Mouse (Mus musculus): ENCODE results near the gene Usp29. TPM values are rescaled to one million over a fixed set of nuclear protein-coding genes. Genes with fewer than 3 reads are reported as not detected.

Gene Usp29
- polyA plus RNA-seq, 1 experiment from 2014 or later: 35.8 TPM

GRCm38 (mm10) chr7:6850321-6850720 is 119.9 kb downstream of the Usp29 start:
- no peak overlapping the region for H3K4me3 ChIP-seq (ENCODE audit: low read depth, low read length)
- H3K9me3 ChIP-seq (replicated peaks; ENCODE audit: control insufficient read depth, low read length, poor library complexity, severe bottlenecking): no peaks in the 10 kb centered on the region
- H3K9ac ChIP-seq (ENCODE audit: low read depth, low read length): no peak overlapping the region
- 91% methylated on average over 3 of the region's 3 CpGs for WGBS
- no peaks in the 10 kb centered on the region for H3K36me3 ChIP-seq (ENCODE audit: control insufficient read depth, insufficient read depth, low read length)
- no peaks in the 10 kb centered on the region for H3K27me3 ChIP-seq (ENCODE audit: control insufficient read depth, insufficient read depth, low read depth, low read length)
- H3K4me2 ChIP-seq (ENCODE audit: low read length): no peak overlapping the region
- H3K27ac ChIP-seq (ENCODE audit: low read length): no peak overlapping the region
- H3K4me1 ChIP-seq (ENCODE audit: control insufficient read depth, insufficient read depth, low read length): peaks cover 17% of the 10 kb centered on the region
- no peak for ATAC-seq

GRCm38 (mm10) chr7:6851256-6851655 is 120.9 kb downstream of the Usp29 start:
- Histone ChIP-seq H3K9ac (ENCODE audit: low read depth, low read length) (no peak overlapping the region), H3K4me2 (ENCODE audit: low read length) (peak overlapping the region; percentile 7; the same call in 1 of the 2 replicates), H3K4me1 (ENCODE audit: control insufficient read depth, insufficient read depth, low read length) (peaks cover 17% of the 10 kb centered on the region), H3K36me3 (ENCODE audit: control insufficient read depth, insufficient read depth, low read length) (no peaks in the 10 kb centered on the region), H3K27me3 (ENCODE audit: control insufficient read depth, insufficient read depth, low read depth, low read length) (no peaks in the 10 kb centered on the region), H3K9me3 (replicated peaks; ENCODE audit: control insufficient read depth, low read length, poor library complexity, severe bottlenecking) (no peaks in the 10 kb centered on the region), H3K27ac (ENCODE audit: low read length) (peak overlapping the region; percentile 80), H3K4me3 (ENCODE audit: low read depth, low read length) (no peak overlapping the region)
- peak; percentile 34; the same call in 1 of the 2 replicates for ATAC-seq
- 68% methylated on average over 6 of the region's 6 CpGs for WGBS

GRCm38 (mm10) chr7:6851717-6852503 is 121.5 kb downstream of the Usp29 start:
- Histone ChIP-seq H3K27me3 (ENCODE audit: control insufficient read depth, insufficient read depth, low read depth, low read length) (no peaks in the 10 kb centered on the region), H3K4me1 (ENCODE audit: control insufficient read depth, insufficient read depth, low read length) (peaks cover 17% of the 10 kb centered on the region), H3K4me2 (ENCODE audit: low read length) (peak overlapping the region; percentile 7; the same call in 1 of the 2 replicates), H3K4me3 (ENCODE audit: low read depth, low read length) (no peak overlapping the region), H3K9ac (ENCODE audit: low read depth, low read length) (no peak overlapping the region), H3K36me3 (ENCODE audit: control insufficient read depth, insufficient read depth, low read length) (no peaks in the 10 kb centered on the region), H3K27ac (ENCODE audit: low read length) (peak overlapping the region; percentile 80), H3K9me3 (replicated peaks; ENCODE audit: control insufficient read depth, low read length, poor library complexity, severe bottlenecking) (no peaks in the 10 kb centered on the region)
- ATAC-seq: peak; percentile 95
- WGBS: 27% methylated on average over 5 of the region's 5 CpGs

GRCm38 (mm10) chr7:6855613-6856405 is 125.4 kb downstream of the Usp29 start:
- Histone ChIP-seq H3K4me3 (ENCODE audit: low read depth, low read length) (no peak overlapping the region), H3K4me2 (ENCODE audit: low read length) (no peak overlapping the region), H3K9me3 (replicated peaks; ENCODE audit: control insufficient read depth, low read length, poor library complexity, severe bottlenecking) (no peaks in the 10 kb centered on the region), H3K4me1 (ENCODE audit: control insufficient read depth, insufficient read depth, low read length) (peaks cover 25% of the 10 kb centered on the region), H3K27me3 (ENCODE audit: control insufficient read depth, insufficient read depth, low read depth, low read length) (no peaks in the 10 kb centered on the region), H3K36me3 (ENCODE audit: control insufficient read depth, insufficient read depth, low read length) (no peaks in the 10 kb centered on the region), H3K9ac (ENCODE audit: low read depth, low read length) (no peak overlapping the region), H3K27ac (ENCODE audit: low read length) (no peak overlapping the region)
- ATAC-seq: no peak
- 87% methylated on average over 10 of the region's 10 CpGs for WGBS

DNA sequence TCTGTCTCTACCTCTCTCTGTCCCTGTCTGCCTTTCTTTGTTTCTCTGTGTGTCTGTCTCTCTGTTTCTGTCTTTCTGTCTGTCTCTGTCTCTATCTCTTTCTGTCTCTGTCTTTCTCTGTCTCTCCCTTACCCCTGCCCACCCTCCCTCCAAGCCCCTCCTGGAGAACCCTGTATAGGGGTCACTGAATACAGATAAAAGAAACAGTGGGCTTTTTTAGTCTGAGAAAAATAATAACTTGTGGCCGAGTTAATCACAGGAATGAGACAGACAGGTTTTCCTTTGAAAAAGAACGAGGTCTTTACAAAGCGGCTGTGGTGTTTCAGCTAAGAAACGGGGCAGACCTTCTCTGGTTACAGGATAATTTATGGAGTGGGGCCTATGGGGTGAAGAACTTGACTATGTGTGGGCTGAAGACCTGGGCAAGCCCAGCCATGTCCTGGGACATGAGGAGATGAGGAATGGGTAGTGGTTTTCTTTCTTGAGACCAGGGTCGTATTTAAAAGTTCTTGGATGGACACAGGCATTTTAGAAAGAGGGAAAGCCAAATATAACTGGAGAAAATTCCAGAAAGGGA is 128.4 kb downstream of the Usp29 start:
- Histone ChIP-seq H3K27me3 (ENCODE audit: control insufficient read depth, insufficient read depth, low read depth, low read length) (no peaks in the 10 kb centered on the region), H3K36me3 (ENCODE audit: control insufficient read depth, insufficient read depth, low read length) (no peaks in the 10 kb centered on the region), H3K27ac (ENCODE audit: low read length) (peak overlapping the region; percentile 48; the same call in 1 of the 2 replicates), H3K9me3 (replicated peaks; ENCODE audit: control insufficient read depth, low read length, poor library complexity, severe bottlenecking) (no peaks in the 10 kb centered on the region), H3K4me3 (ENCODE audit: low read depth, low read length) (no peak overlapping the region), H3K9ac (ENCODE audit: low read depth, low read length) (no peak overlapping the region), H3K4me2 (ENCODE audit: low read length) (no peak overlapping the region), H3K4me1 (ENCODE audit: control insufficient read depth, insufficient read depth, low read length) (peaks cover 16% of the 10 kb centered on the region)
- WGBS: 25% methylated on average over 5 of the region's 5 CpGs
- ATAC-seq: no peak

DNA sequence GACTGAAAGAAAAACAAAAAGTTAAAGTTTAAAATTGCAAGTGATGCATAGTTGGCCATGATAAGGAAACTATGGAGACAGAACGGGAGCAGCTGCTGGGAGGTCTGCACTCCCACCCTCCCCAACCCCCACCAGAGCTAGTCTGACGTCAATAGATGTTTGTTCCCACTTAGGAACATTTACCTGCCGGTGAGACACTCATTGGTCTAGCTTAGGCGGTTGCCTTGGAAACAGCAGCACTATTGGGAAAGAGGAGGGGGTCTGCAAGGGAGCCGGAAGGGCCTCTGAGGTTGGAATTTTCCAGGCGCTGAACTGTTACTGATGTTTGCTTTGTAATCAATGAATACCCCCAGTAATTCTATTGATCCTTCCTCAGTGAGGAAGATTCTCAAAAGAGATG is 130.3 kb downstream of the Usp29 start:
- H3K27ac ChIP-seq (ENCODE audit: low read length): peak overlapping the region; percentile 80
- peak; percentile 92 for ATAC-seq
- 5% methylated on average over 6 of the region's 6 CpGs for WGBS

DNA sequence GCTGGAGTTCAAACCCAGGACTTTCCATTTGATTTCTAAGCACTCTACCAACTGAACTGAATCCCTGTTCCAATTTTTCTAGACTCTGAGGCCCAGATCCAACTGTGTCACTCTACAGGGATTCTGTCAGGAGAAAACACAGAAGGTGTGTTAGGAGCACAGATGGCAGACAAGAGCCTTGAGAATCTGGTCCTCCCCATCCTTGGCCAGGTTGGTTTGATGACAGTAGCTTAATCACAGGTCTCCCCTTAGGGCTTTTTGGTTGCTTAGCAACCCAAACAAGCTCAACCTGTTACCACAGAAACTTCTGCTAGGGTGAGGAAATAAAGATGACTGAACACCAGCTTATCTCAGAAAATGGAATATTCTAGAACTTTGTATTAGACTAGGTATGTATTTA is 136.0 kb downstream of the Usp29 start:
- no peaks in the 10 kb centered on the region for H3K36me3 ChIP-seq (ENCODE audit: control insufficient read depth, insufficient read depth, low read length)
- H3K4me1 ChIP-seq (ENCODE audit: control insufficient read depth, insufficient read depth, low read length): peaks cover 19% of the 10 kb centered on the region
- H3K27ac ChIP-seq (ENCODE audit: low read length): peak overlapping the region; percentile 24; the same call in 1 of the 2 replicates
- ATAC-seq: no peak
- H3K9me3 ChIP-seq (replicated peaks; ENCODE audit: control insufficient read depth, low read length, poor library complexity, severe bottlenecking): no peaks in the 10 kb centered on the region
- no peaks in the 10 kb centered on the region for H3K27me3 ChIP-seq (ENCODE audit: control insufficient read depth, insufficient read depth, low read depth, low read length)
- no peak overlapping the region for H3K4me3 ChIP-seq (ENCODE audit: low read depth, low read length)
- H3K9ac ChIP-seq (ENCODE audit: low read depth, low read length): no peak overlapping the region
- no peak overlapping the region for H3K4me2 ChIP-seq (ENCODE audit: low read length)

More for the DNA sequence above, 130.3 kb downstream of the Usp29 start:
- Histone ChIP-seq H3K4me3 (ENCODE audit: low read depth, low read length) (no peak overlapping the region), H3K36me3 (ENCODE audit: control insufficient read depth, insufficient read depth, low read length) (no peaks in the 10 kb centered on the region), H3K9ac (ENCODE audit: low read depth, low read length) (no peak overlapping the region), H3K4me2 (ENCODE audit: low read length) (peak overlapping the region; percentile 2; the same call in 1 of the 2 replicates), H3K27me3 (ENCODE audit: control insufficient read depth, insufficient read depth, low read depth, low read length) (no peaks in the 10 kb centered on the region), H3K9me3 (replicated peaks; ENCODE audit: control insufficient read depth, low read length, poor library complexity, severe bottlenecking) (no peaks in the 10 kb centered on the region), H3K4me1 (ENCODE audit: control insufficient read depth, insufficient read depth, low read length) (peaks cover 16% of the 10 kb centered on the region)

DNA sequence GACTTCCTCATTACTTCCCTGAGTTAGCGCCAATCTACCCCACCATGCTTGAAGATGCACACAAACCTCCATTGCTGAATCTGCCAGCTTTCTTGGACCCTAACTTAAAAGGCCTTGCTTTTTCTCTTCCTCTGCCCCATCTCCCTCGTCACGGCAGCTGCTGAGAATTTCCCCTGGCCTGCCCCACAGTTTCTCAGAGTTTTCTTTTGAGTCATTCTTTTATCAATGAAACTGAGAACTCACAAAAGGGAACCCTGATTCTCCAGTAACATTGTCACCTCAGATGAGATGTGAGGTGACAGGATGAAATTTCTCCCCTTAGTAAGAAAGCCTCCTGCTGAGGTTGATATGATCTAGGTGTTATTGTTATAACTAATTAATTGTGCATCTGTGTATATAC is 138.5 kb downstream of the Usp29 start:
- no peaks in the 10 kb centered on the region for H3K36me3 ChIP-seq (ENCODE audit: control insufficient read depth, insufficient read depth, low read length)
- H3K4me2 ChIP-seq (ENCODE audit: low read length): no peak overlapping the region
- no peak overlapping the region for H3K4me3 ChIP-seq (ENCODE audit: low read depth, low read length)
- no peaks in the 10 kb centered on the region for H3K9me3 ChIP-seq (replicated peaks; ENCODE audit: control insufficient read depth, low read length, poor library complexity, severe bottlenecking)
- H3K4me1 ChIP-seq (ENCODE audit: control insufficient read depth, insufficient read depth, low read length): peaks cover 18% of the 10 kb centered on the region
- WGBS: 59% methylated on average over 3 of the region's 3 CpGs
- no peak for ATAC-seq
- no peaks in the 10 kb centered on the region for H3K27me3 ChIP-seq (ENCODE audit: control insufficient read depth, insufficient read depth, low read depth, low read length)
- no peak overlapping the region for H3K9ac ChIP-seq (ENCODE audit: low read depth, low read length)
- peak overlapping the region; percentile 67; the same call in 1 of the 2 replicates for H3K27ac ChIP-seq (ENCODE audit: low read length)
